Mouse (Mus musculus): ENCODE results near the gene Gm20388.
"Not testable (repeated sequence)": the region's sequence is repeated elsewhere in the genome, so short reads cannot be mapped to it uniquely, and the experiment has no call there.

Gm20388 gene

DNA sequence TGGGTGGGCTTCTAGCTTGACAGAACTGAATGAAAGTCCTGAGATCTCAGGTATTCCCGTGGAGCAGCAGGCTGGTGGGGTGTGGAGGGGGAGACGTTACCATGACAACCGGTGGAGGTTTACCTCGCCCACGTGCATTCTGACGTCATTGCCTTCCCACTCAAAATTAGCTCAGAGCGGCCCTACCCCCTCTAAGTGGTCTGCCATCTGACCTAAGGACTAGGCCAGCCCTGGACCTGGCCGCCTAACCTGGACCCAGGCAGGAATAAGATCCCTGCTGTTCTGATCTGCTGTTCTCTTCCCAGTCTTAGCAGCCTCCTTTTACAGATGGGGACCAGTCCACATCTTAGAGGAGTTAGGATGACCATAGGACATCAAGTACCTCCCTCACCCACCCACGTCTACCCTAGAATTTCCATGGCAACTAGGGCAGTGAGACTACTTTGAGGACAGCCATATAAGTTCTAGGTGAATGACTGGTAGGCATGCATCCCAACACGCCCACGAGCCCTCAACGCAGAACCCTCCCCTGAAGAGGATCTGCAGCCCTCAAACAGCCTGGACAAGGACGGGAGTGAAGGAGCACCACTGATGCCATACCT is 3324.4 kb downstream of the Gm20388 start:
- intact Hi-C loops (cut with DNase I) = no loop called here

DNA sequence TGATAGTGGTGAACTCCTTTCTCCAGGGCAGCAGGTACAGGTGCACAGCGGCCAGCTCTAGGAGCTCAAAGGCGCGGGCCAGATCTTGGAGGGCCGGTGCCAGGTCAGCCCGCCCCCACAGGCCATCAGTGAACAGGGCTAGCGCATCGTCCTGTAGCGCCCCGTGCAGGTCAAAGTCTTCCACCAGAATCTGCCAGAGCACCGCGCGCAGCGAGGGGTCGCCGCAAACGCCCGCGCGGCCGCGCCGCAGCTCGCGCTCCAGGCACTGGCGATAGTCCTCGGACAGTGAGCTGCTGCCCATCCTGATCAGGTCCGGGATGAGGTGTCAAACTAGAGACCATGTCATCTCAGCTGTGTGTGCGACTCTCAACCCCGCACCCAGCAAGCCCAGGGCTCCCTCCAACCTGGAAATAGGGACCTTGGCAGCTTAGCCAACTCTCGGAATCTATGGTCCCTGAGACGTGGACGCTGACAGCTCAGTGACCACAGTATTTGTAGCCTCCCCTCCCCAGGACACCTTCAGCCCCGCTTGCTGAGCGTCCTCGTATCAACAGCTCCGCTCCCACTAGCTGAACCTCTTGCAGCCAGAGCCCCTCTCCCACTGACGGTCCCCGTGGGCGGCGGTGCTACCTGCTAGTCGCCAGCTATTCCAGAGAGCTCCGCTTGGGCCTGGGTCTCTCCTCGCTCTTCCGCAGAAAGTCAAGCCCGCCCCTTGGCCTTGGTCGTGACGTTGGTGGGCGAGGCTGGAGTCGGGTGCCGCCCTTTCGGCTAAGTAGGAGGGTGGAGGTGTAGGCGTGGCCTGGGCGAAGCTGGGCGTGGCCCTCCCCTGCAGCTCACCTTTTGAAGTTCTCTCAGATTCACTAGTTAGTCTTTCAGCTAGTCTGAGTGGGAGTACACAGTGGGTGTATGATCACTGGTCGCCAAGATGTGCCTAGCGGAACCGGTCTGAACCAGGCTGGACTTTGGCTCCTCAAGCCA is 3325.2 kb downstream of the Gm20388 start, which contains the start of gene Spata2l:
Gene Spata2l, minus strand, starts transcription at position 714 of the 978 bp plus-strand sequence.
- intact Hi-C loops (cut with DNase I) = no loop called here

GRCm38 (mm10) chr8:123239398-123239797 is 3328.8 kb downstream of the Gm20388 start:
- intact Hi-C loops (cut with DNase I) = no loop called here

GRCm38 (mm10) chr8:123242107-123242923 is 3331.7 kb downstream of the Gm20388 start:
- intact Hi-C loops (cut with DNase I) = no loop called here

DNA sequence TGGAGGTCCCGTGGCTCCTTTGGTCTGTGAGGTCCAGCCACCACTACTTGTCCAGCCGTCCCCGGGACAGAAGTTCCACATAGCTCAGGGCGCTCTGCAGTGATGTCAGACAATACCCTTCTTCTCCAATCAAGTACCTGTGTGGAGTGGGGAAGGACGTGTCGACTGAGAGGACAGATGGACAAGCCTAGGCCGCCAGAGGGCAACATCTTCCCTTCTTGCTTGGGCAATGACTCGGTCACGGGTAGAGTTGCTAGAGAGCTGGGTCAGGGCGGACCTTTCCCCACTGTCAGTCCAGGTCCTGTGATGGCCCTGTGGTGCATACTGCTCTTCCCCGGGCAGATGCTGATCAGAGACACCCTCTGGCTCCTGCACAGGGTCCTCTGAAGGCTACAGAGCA is 3332.4 kb downstream of the Gm20388 start:
- intact Hi-C loops (cut with DNase I) = no loop called here

DNA sequence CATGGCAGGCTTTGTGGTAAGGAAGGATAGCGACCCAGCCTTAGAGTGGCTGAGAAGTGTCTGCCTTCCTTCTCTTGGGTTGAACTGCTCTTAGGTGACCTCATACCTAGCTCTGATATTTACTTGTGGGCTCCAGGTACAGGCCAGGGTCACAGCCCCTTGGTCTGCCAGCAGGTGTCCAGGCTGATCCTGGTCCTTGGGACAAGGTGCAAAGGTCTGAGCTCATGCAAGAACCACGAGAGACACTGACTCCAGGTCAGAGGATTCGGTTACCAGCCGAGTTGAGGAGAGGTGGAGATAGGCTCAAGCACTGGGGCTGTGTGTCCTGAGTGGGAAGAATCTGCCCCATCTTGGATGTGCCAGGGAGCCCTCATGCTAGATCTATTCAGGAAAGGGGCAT is 3333.7 kb downstream of the Gm20388 start:
- intact Hi-C loops (cut with DNase I) = no loop called here

DNA sequence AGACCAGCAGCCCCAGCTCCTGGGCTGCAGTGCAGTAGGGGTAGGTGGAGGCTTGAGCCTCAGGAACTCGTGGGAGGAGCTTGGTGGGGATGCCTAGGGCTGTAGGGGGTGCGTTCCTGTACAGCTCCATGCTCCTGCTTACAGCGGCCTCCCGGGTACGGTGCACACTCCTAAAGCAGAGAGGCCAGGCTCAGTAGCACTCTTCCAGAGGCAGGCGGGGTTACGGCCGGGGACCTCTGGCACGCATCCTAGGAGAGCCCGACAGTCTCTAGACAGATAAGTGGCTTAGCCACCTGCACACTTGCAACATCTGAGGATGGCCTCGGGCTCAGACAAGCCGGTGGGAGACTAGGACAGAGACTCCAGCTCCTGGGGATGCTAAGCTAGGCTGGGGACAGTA is 3334.9 kb downstream of the Gm20388 start:
- intact Hi-C loops (cut with DNase I) = loop anchor here (5.0 kb wide), 1 partner anchor 42 kb away; no protein-coding TSS in a partner anchor

GRCm38 (mm10) chr8:123247748-123248147 is 3337.1 kb downstream of the Gm20388 start:
- intact Hi-C loops (cut with DNase I) = loop anchor here (5.0 kb wide), 1 partner anchor 40 kb away; no protein-coding TSS in a partner anchor

- intact Hi-C loops (cut with DNase I) = loop anchor here (5.0 kb wide), 1 partner anchor 39 kb away; no protein-coding TSS in a partner anchor
These were observed 3338.0 kb downstream of the Gm20388 start for GRCm38 (mm10) chr8:123248596-123248995.

GRCm38 (mm10) chr8:123250940-123251339 is 3340.3 kb downstream of the Gm20388 start:
- intact Hi-C loops (cut with DNase I) = no loop called here

GRCm38 (mm10) chr8:123252925-123253324 is 3342.3 kb downstream of the Gm20388 start:
- intact Hi-C loops (cut with DNase I) = no loop called here

- intact Hi-C loops (cut with DNase I) = no loop called here
These were observed 3342.9 kb downstream of the Gm20388 start for GRCm38 (mm10) chr8:123253451-123254098.

DNA sequence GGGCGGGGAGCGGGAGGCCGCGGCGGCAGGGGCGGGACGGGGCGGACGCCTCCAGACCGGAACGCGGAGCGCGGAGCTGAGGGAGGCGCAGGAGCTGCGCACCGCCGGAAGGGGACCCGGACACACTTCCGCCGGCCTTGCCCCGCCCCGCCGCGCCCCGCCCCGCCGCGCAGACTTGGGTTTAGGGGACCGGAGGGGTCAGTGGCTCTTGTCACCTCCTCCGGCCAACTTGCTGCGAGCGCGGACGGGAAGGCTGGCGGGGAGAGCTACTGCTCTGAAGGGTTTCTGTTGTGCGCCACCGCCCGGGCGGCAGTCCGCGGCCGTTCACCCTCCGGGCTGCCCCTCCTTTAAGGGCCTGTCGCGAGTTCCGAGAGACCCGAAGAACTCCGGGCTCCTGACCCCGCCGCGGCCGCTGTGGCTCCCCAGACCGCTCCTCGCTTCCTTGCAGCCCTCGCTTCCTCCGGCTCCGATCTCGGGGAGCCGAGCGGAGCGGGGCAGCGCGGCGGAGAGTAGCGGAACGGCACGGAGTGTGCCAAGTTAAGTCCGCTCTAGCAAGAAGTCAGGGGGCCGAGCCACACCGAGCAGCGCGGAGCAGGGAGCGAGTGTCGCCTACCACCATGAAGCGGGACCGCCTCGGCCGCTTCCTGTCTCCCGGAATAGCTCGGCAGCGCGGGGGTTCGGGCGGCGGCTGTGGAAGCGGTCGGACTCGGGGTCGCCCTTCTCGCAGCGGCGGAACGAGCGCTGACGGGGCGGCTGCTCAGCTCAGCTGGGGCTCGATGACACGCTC is 3343.7 kb downstream of the Gm20388 start, which contains the start of the genes Zfp276 and Vps9d1:
Gene Zfp276, plus strand, starts transcription at position 97 of the 787 bp plus-strand sequence.
Gene Vps9d1, minus strand, starts transcription at position 250 of the 787 bp plus-strand sequence.
- intact Hi-C loops (cut with DNase I) = no loop called here

GRCm38 (mm10) chr8:123255170-123255569 is 3344.5 kb downstream of the Gm20388 start:
- intact Hi-C loops (cut with DNase I) = no loop called here

DNA sequence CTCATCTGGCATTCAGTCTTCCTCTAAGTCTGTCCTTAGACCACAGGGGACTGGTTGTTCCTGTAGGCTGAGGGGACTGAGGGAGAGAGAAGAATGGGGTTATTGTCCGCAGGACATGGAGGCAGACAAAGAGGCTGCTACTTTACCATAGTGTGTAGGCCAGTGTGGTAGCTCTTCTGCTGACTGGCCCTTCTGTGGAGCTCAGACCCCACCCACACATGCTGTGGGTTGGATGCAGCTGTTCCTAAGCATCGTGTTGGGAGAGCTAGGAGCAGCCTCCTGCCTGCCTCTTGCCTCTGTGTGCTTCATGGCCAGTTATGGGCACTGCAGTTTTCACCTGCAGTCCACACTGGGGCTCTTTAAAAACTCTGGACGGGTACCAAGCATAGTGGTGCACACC is 3346.5 kb downstream of the Gm20388 start:
- intact Hi-C loops (cut with DNase I) = no loop called here

DNA sequence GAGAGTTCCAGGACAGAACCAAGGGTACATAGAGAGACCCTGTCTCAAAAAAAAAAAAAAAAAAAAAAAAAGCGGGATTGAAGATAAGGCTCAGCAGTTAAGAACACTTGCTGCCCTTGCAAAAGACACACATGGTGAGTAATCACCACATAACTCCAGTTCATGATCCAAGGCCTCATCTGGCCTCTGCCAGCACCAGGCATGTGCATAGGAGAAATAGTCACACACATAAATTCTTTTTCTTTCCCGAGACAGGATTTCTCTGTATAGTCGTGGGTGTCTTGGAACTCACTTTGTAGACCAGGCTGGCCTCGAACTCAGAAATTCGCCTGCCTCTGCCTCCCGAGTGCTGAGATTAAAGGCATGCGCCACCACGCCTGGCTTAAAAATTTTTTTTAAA is 3347.0 kb downstream of the Gm20388 start:
- intact Hi-C loops (cut with DNase I) = not testable (repeated sequence)

DNA sequence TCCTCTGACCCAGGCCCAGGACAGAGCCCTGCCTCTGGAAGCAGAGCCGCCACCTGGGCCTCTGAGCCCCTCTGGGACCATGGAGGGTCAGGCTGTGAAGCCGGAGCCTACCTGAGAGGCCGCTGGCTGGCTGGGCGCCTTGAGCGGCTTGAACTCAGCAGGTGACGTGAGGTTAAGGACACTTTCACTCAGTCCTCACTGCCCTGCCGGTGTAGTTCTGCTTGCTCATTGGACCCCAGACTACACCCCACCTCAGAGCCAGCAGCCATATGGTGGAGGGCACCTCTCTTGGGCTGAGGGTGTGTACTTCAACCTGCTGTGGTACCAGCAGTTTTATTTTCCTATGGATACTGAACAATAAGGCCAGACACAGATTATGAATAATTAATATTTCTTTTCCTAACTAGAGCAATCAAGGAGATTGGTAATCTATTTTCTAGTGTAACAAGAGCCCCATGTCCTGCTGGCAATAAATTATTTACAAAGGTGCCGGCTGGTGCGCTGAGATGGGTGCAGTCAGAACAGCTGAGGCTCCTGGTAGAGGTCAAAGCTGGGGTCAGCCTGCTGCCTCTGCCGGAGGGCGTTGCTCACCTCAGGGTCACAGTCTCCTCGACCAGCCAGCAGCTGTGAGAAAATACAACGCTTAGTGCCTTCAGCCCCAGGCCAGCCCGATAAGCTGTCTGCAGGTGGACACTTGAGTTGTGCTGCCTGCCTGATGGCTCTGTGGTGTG is 3357.4 kb downstream of the Gm20388 start:
- intact Hi-C loops (cut with DNase I) = no loop called here

DNA sequence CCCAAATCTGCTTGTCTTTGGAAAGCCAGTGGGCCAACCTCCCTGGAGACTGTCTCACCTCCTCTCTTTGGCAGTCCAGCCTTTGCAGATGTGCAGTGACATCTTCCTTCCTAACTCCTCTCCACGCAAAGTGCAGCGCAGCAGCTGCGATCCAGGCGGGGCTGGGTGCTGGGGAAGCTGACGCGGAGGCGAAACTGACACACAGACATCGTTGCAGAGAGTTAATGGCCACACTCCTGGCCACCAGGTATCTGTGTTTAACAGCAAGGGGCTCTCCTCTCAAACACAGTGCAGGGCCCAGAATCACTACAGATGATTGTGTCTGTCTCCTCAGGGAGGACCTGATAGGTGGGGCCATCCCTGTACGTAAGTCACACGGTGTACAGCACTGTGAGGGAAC is 3360.5 kb downstream of the Gm20388 start:
- intact Hi-C loops (cut with DNase I) = no loop called here

DNA sequence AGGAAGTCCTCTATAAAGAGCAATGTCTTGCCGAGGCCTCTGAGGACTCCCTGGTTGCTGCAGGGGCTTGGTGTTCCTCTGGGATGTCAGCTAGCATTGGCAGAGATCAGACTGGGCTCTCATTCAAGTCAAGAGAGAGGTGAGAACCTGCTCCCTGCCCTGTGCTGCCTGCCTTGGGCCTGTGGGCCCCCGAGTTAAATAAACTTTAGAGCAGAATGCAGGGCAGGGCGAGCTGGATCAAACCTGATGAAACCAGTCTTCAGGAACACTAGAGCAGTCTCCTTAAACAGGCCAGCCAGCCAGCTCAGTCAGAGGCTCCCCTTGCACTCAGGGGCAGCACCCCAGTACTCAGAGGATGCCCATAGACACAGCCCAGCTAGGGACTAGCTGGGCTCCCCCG is 3361.3 kb downstream of the Gm20388 start:
- intact Hi-C loops (cut with DNase I) = no loop called here

All from adrenal gland (tissue).